Mouse (Mus musculus) gastrocnemius, postnatal 4 days (tissue): ENCODE measurements around the gene Hmgcr. TPM values are rescaled to one million over a fixed set of nuclear protein-coding genes. Genes with fewer than 3 reads are reported as not detected.
A peak's percentile ranks its signal among the peaks of the same experiment; 100 is the strongest.

Source experiments
- DNase-seq, 2 experiments: peaks; one replicate each; pipeline ENCODE4 v3.0.0; 2021 to 2022; ENCODE audit warnings: low spot score in 2 of 2, mixed read lengths in 2 of 2
- long read RNA-seq, 2 experiments: library from polyadenylated mRNA; stranded (forward); transcript quantifications; one replicate each; pipeline ENCODE4 v2.0.0; 2021
- total RNA-seq, 2 experiments: library from RNA; stranded (reverse); gene quantifications; 2 replicates each; pipeline ENCODE4 v1.2.3; 2021

Hmgcr gene
- 10 to 100 TPM; 37.1 to 42.1 TPM for total RNA-seq
- long read RNA-seq, experiment 1, full-length matches to known transcripts = 47 of 71 reads
- long read RNA-seq, experiment 1, partial matches to known transcripts = 9 of 71 reads
- long read RNA-seq, experiment 1, other reads (novel, unspliced or antisense) = 15 of 71 reads
- long read RNA-seq, experiment 2, full-length matches to known transcripts = 36 of 49 reads
- long read RNA-seq, experiment 2, partial matches to known transcripts = 5 of 49 reads
- long read RNA-seq, experiment 2, other reads (novel, unspliced or antisense) = 8 of 49 reads

GRCm38 (mm10) chr13:96670406-96671077 lies at the start of gene Hmgcr:
Gene Hmgcr (minus strand): TSS chr13:96670936.
- DNase-seq = peak; percentile 90 to 97

- no peak for DNase-seq
Observed at GRCm38 (mm10) chr13:96720003-96720402, 49.3 kb upstream of the Hmgcr start.

GRCm38 (mm10) chr13:96717821-96718220 lies 47.1 kb upstream of the Hmgcr start:
- DNase-seq = no peak

- DNase-seq = no peak
Observed at GRCm38 (mm10) chr13:96716311-96716710, 45.6 kb upstream of the Hmgcr start.

- no peak for DNase-seq
Observed at GRCm38 (mm10) chr13:96709269-96710233, 38.8 kb upstream of the Hmgcr start.

GRCm38 (mm10) chr13:96702567-96703278 lies 32.0 kb upstream of the Hmgcr start:
- DNase-seq = no peak

- no peak for DNase-seq
Observed at GRCm38 (mm10) chr13:96697805-96698586, 27.3 kb upstream of the Hmgcr start.

- DNase-seq = no peak
Observed at GRCm38 (mm10) chr13:96695428-96695827, 24.7 kb upstream of the Hmgcr start.

- no peak for DNase-seq
Observed at GRCm38 (mm10) chr13:96689901-96690300, 19.2 kb upstream of the Hmgcr start.

- no peak for DNase-seq
Observed at GRCm38 (mm10) chr13:96687261-96687660, 16.5 kb upstream of the Hmgcr start.

- DNase-seq = no peak
Observed at GRCm38 (mm10) chr13:96684779-96685178, 14.0 kb upstream of the Hmgcr start.

- no peak for DNase-seq
Observed at GRCm38 (mm10) chr13:96681088-96681620, 10.4 kb upstream of the Hmgcr start.

- DNase-seq = no peak
Observed at GRCm38 (mm10) chr13:96680163-96681087, 9.7 kb upstream of the Hmgcr start.

GRCm38 (mm10) chr13:96678616-96679015 lies 7.9 kb upstream of the Hmgcr start:
- DNase-seq = no peak

- DNase-seq = no peak
Observed at GRCm38 (mm10) chr13:96677071-96677470, 6.3 kb upstream of the Hmgcr start.

GRCm38 (mm10) chr13:96675756-96676155 lies 5.0 kb upstream of the Hmgcr start:
- no peak for DNase-seq

GRCm38 (mm10) chr13:96673817-96674216 lies 3.1 kb upstream of the Hmgcr start:
- no peak for DNase-seq

GRCm38 (mm10) chr13:96672276-96672675 lies 1.5 kb upstream of the Hmgcr start:
- DNase-seq = no peak

- DNase-seq = no peak
Observed at GRCm38 (mm10) chr13:96671906-96672234, 1.1 kb upstream of the Hmgcr start.
